Mouse (Mus musculus) stomach, postnatal 0 days (tissue): ENCODE measurements around the gene Ccer2.

Source experiments
- CTCF ChIP-seq: IDR thresholded peaks from 2 replicates; pipeline ENCODE4 v1.5.1; 2016; ENCODE audit warnings: antibody characterized with exemption, low read depth, mild to moderate bottlenecking, moderate library complexity
- EP300 ChIP-seq: optimal IDR thresholded peaks from 2 replicates; pipeline ENCODE3; 2016; ENCODE audit warnings: antibody characterized with exemption

GRCm38 (mm10) chr7:28787884-28788283 lies 31.9 kb downstream of the Ccer2 start:
- TF ChIP-seq CTCF (no peak), EP300 (no peak)
